Mouse (Mus musculus) retina, embryonic 14.5 days (tissue): ENCODE data around the gene 4931422A03Rik.

ENCODE experiments used
- DNase-seq: peaks from one replicate; pipeline ENCODE4 v3.0.0-alpha.2; 2015; ENCODE audit warnings: low spot score

Gene 4931422A03Rik

DNA sequence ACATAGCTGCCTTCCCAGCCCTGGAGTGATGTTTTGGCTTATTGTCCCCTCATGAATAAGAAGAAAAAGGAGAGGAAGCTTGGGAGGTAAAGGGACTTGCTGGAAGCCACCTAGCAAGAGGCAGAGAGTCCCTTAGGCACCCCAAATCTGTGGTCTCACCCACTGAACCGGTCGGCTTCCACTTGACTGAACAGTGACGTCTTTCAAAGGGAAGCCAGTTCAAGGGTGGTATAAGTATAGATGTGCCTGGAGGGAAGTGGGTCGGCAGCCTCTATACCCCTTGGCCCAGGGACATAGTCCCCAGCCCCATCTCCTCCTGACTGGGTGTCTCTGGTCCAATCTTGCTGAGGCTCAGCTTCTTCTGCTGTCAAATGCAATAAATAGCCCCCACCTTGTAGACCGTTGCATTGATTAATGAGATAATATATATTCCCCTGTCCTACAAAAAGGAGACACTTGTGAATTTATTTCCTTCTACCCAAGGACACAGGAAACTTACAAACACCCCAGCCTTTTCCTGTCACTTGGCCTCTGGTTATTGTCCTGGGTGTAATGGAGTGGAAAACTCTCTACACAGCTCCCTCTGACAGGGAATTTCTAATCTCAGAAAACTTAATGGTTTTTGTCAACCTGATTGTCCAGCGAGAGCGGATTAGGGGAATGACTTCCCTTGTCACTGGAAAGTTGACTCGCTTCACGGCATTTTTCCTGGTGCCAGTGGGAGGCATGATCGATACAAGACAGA, 92.3 kb downstream of the 4931422A03Rik start:
- DNase-seq = peak; percentile 53

DNA sequence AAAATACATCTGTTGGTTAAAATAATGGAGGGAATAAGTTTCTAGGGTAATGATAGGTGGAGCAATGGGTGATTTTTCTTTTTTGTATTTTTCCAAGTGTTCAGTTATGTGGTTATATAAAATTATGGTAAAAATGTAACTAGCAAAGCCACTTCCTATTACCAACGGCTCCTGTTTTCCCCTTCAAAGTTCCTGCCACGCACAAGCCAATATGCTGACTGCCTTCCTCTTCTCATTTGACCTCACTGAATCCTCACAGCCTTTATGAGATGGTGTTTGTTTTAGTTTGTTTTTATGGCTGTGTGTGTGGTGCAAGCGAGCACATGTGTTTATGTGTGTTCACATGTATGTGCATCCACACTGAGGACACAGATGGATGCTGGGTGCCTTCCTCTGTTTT, 93.5 kb downstream of the 4931422A03Rik start:
- DNase-seq = no peak

DNA sequence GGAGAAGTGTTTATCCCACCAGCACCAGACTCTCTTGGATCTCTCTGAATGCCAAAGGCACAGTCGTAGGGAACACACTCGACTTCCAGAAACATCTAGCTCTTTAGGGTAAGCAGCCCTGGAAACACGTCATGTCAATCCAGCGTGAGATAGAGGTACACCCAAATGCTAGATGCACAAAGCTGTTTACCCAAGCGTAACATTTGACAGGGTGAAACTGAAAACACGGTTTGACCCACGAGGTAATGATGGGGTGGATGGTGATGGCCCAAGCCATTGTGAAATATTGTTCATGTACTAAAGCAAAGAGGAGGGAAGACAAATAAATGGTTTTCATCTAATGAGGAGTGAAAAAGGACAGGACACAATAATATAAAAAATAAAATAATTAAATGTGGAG, 93.9 kb downstream of the 4931422A03Rik start:
- DNase-seq = peak; percentile 25

DNA sequence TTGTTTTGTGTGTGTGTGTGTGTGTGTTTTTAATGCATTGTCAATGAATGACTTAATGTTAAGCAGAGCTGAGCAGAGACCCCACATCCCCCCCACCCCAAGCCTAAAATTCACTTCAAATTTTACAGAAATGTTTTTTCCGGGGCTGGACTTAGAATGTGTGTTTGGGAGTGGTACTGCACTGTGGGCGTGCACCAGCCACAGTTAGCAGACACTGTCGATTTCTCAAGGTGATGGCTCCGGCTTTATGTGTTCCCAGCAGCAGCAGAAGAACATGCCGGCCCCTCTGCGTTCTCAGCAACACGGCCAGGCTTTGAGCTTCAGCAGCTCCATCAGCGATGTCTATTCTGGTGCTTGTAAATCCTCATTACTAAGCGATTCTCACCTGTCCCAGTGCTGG, 95.7 kb downstream of the 4931422A03Rik start:
- DNase-seq = no peak

DNA sequence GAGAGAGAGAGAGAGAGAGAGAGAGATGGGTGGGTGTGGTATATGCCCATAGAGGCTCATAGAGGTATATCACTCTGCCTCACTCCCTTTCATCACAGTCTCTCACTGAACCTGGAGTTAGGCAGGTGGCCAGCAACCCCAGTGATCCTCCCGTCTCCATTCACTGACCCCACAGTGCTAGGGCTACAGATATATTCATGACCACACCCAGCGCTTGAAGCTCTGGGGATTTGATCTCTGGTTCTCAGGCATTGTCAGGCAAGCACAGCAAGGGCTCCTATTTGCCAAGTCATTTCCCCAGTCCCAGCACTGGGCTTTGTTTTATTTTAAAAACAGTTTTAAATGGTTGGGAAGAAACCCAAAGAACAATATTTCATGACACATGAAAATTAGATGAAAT, 96.1 kb downstream of the 4931422A03Rik start:
- DNase-seq = no peak

DNA sequence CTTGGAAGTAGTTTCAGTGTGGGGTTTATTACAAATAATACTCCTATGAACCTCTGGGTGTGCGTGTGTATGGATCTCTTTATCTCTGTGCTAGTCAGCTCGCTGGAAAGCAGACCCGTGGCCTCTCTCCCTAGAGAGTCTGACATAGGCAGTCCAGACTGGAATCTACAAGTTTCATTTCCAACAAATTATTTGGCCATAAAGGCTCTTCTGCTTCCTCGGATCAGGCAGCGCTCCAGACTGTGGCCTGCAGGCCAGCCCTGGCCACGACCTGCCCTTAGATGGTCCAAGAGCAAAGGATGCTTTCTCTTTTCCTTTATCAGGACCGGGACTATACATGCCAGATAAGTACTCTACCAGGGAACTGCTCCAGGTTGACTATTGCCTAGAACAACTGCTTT, 96.7 kb downstream of the 4931422A03Rik start:
- DNase-seq = no peak

DNA sequence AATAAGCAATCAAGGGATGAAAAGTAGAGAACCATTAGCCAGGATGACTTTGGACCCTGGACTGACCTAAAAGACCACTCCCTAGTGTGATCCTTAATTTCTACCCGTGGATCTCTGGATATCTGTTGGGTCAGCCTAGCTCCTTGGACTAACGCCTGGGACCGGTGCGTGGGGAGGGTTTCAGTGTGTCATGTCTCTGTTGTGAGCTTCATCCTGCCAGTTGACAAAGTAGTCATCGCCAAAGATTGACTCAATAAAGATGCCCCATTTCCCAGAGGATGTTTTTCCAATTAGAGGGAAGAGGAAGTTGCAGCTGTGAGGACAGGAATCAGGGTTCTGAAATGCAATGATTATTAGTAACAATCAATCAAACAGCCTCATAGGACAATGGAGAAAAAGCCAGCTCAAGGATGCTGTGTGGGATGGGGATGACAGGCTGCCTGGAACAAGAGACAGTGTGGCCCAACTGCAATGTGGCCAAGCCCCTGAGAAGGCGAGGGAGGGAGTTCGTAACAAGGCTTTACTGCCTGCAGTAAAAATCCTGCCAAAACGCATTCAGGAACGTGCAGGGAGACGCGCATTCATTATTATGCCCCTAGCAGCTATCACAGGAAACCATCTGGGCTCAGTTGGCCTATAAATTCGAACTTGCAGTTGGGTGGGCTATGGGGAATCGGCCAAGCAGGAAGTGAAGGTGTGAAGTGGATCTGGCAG, 97.7 kb downstream of the 4931422A03Rik start:
- DNase-seq = peak; percentile 12

DNA sequence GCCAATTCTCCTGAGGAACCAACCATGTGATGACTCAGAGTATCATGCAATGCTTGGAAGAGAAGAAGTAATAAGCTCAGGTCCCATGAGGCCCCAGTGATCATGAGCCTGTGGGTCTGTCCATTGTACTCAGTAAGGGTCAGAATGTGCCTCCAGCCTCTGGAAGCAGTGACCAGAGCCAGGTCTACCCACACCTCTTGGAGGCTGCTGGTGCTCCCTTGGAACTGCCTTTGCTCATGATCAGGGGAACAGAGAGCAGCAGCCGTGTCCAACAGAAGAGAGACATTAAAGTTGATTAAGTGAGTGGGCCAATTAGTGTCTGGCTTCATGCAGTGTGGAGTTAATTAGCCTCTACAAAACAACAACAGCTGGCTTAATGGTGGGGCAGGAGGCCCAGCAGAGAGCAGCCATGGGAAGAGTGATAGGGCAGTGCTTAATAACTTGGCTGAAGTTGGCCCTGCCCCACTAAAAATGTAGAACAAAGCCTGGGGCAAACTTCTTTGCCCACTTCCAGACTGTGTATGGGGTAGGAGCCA, 100.5 kb downstream of the 4931422A03Rik start:
- DNase-seq = peak; percentile 62

DNA sequence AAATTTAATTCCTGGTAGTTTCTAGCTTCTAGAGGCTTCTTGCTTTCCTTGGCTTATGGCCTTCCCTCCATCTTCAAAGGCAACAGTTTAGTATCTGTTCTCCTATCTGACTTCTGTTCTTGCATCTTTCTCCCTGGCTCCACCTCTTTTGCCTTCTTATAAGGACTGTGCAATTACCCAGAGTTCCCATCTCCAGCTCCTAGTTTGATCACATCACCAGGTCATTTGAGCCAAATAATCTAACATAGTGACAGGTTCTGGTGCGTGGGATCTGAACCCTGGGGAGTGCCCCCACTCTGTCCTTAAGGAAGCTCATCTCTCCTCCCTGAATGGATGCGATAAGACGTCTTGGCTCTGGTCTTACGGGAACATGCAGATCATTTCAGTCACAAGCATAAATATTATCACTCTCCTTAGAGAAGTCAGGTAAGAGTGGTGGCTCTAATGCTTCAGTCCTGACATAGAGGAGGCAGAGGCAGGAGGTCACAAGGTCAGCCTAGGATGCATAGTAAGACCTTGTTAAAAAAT, 101.5 kb downstream of the 4931422A03Rik start:
- no peak for DNase-seq

DNA sequence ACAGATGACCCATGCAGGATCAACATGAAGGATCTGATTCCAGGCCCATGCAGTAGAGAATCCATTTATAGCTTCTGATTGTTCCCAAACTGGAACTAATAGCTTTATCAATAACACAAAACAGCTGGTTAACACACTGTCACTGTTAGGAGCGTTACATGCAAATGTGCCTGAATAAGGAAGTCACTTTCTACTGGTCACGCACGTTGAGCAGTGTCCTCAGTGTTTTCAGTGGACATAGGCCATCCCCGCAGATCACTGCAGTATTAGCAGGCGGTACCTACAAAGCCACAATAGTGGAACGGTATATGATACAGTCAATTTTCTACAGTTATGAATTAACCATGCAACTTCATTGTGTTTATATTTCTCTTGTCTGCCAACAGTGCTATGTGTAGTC, 108.7 kb downstream of the 4931422A03Rik start:
- DNase-seq = no peak

DNA sequence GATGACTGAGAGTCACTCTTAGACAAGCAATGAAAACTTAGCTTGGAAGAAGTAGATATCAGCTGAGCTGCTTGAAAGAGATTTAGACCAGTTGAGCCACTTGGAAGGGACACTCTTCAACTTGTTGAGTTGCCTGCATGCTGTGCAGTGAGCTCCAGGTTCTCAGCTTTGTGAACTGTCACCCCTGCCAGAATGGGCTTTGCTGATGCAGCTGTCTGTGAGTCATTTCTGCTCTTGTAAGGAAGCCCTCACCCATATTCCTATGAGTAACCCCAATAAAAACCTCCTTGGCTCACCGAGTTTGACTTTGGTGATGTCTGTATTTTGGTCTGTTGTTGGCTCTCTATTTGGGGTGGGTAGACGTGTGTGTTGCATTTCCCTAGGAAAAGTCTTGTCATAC, 109.8 kb downstream of the 4931422A03Rik start:
- no peak for DNase-seq

DNA sequence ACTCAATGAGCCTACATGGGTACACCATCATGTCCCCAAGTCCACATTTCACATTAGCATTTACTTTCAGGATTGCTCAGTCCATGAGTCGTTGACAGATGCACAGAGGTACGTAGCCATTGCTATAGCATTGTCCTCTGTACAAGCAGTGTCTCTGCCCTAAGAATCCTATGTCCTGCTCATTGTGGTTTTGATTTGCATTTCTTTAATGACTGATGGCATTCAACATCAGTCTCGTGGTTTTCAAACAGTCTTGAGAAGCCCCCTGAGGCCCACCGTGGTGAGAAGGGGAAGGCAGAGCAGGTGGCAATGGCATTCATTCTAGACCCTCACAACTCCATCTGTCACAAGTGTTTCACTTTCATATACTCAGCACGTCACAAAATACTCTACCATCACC, 110.8 kb downstream of the 4931422A03Rik start:
- DNase-seq = no peak
